Mouse (Mus musculus) heart, embryonic 12.5 days (tissue): ENCODE data around the gene Gnb1. TPM values are rescaled to one million over a fixed set of nuclear protein-coding genes. Genes with fewer than 3 reads are reported as not detected.

Experiments used
- ATAC-seq: fragments of 200-750 bp; cut with Nextera tagmentation; 2 replicates; pipeline ENCODE4 v1.8.0; 2017; ENCODE audit warnings: moderate TSS enrichment, moderate library complexity; ENCODE audit not compliant: insufficient number of reproducible peaks, low FRiP score
- H3K27ac ChIP-seq: fragments of 300-500 bp; sonication (generic); 2 replicates; pipeline ENCODE4 v1.5.1; 2016; ENCODE audit warnings: mild to moderate bottlenecking, moderate library complexity; ENCODE audit not compliant: poor library complexity, severe bottlenecking
- H3K27me3 ChIP-seq: fragments of 300-500 bp; sonication (generic); replicated peaks from 2 replicates; pipeline ENCODE4 v1.6.1; 2016; ENCODE audit warnings: mild to moderate bottlenecking, moderate library complexity
- H3K36me3 ChIP-seq: fragments of 300-500 bp; sonication (generic); 2 replicates; pipeline ENCODE4 v1.6.1; 2016; ENCODE audit warnings: mild to moderate bottlenecking, moderate library complexity
- H3K4me1 ChIP-seq: fragments of 300-500 bp; sonication (generic); replicated peaks from 2 replicates; pipeline ENCODE4 v1.6.1; 2016; ENCODE audit warnings: mild to moderate bottlenecking
- H3K4me2 ChIP-seq: fragments of 300-500 bp; sonication (generic); 2 replicates; pipeline ENCODE4 v1.6.1; 2016; ENCODE audit warnings: mild to moderate bottlenecking, moderate library complexity
- H3K4me3 ChIP-seq: fragments of 300-500 bp; sonication (generic); 2 replicates; pipeline ENCODE4 v1.5.1; 2016; ENCODE audit warnings: mild to moderate bottlenecking
- H3K9ac ChIP-seq: fragments of 300-500 bp; sonication (generic); 2 replicates; pipeline ENCODE4 v1.6.1; 2016; ENCODE audit warnings: mild to moderate bottlenecking, moderate library complexity
- H3K9me3 ChIP-seq: fragments of 300-500 bp; sonication (generic); replicated peaks from 2 replicates; pipeline ENCODE4 v1.6.1; 2016; ENCODE audit warnings: mild to moderate bottlenecking, moderate library complexity
- WGBS: fragments of 180-500 bp; shearing (Covaris S2); methylation state at CpG from one replicate; pipeline ENCODE4 v1.1.7; 2016; 5-methylcytosine and 5-hydroxymethylcytosine counted together
- polyA plus RNA-seq: library from polyadenylated mRNA; unstranded; fragments of >200 nt; fragmentation: Nextera tagmentation; extraction: Ambion mirVana; gene quantifications from 2 replicates; pipeline ENCODE4 v1.2.1, GENCODE M21; 2016

The Gnb1 gene
- polyA plus RNA-seq, 1 experiment from 2014 or later, result 394 TPM

DNA sequence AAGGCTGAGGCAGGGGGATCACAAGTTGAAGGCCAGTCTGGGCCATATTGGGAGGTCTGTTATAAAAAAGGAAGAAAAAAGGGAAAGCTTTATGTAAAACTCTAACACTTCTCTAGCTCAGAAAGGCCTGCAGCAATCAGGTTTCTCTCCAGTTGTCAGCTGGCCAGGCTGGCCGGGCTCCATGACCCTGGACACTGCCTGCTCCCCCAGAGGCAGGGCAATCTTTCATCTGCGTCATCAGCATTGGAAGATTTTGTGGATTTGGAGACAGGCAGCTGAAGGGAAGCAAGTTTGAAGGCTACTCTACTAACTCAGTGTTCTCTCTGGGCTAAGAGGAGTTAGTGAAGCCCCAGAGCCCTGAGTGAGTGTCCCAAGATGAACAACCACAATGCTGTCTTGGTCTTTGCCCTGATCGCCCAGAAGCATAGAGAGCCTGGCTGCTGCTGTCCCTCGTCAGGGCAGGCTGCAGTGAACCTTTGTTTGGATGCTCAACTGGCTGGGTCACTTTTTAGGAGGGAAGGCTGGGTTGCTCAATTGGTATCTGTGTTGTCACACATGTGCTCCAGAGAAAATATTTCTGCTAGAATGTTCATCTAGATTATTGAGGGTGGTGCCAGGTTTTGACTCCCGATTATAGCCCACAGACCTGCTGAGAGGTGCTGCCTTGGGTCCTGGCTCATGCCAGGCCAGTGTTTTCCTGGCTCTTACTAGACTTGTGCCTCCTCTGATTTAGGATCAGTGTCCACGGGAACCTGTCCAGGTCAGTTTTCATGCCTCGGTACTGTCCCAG, 87.4 kb downstream of the Gnb1 start:
- Histone ChIP-seq H3K27ac (no peak overlapping the region), H3K4me3 (no peak overlapping the region), H3K9ac (no peak overlapping the region), H3K27me3 (no peaks in the 10 kb centered on the region), H3K4me1 (no peaks in the 10 kb centered on the region), H3K36me3 (peaks cover 44% of the 10 kb centered on the region), H3K4me2 (no peak overlapping the region), H3K9me3 (no peaks in the 10 kb centered on the region)
- ATAC-seq, result no peak
- WGBS, result 82% methylated on average over 7 of the region's 7 CpGs

DNA sequence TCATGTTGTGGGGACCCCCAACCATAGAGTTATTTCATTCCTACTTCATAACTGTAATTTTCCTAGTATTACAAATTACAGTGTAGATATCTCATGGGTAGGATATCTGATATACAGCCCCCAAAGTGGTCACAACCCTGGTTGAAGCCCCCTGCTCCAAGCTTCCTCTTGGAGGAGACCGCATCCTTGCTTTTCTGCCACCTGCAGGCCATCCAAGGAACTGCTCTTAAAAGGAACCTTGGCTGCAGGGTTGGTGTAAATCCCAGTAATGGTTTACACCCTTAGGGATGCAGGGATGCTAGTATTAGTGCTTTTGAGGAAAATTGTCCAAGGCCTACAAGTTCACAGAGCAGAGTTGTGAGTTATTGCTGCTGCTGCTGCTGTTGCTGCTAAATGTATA, 89.3 kb downstream of the Gnb1 start:
- WGBS, result 38% methylated on average over 1 of the region's 1 CpGs
- no peaks in the 10 kb centered on the region for H3K27me3 ChIP-seq
- no peak overlapping the region for H3K4me3 ChIP-seq
- ATAC-seq, result no peak
- H3K27ac ChIP-seq, result no peak overlapping the region
- no peak overlapping the region for H3K4me2 ChIP-seq
- no peaks in the 10 kb centered on the region for H3K4me1 ChIP-seq
- peaks cover 63% of the 10 kb centered on the region for H3K36me3 ChIP-seq
- H3K9ac ChIP-seq, result no peak overlapping the region
- no peaks in the 10 kb centered on the region for H3K9me3 ChIP-seq

DNA sequence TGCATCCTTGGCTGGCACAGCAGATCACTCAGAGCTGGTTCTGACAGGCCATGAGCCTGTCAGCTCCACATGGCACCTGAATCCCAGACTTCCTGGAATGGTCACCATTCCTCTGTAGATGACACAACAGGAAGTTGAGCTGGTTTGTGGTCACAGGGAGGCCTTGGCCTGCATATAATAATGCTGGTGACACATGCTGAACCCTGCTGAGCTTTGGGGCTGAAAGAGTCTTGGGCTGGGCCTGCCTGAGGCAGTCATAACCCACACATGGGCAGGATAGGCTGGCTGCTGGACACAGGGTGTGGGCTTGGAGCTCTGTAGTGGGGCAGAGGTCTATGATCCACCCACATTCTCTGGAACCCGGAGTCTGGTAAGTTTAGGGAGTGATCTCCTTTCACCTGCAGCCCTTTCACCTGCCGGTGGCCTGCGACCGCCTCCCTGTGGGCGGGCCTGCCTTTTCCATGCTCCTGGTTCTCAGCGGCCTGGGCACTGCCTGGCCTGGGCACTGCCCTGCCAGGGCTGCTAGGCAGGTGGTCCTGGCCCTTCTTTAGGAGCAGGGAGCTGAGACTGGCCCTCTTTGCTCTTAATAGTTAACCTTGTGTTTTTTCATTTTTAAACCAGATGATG, 91.2 kb downstream of the Gnb1 start:
- peaks cover 72% of the 10 kb centered on the region for H3K36me3 ChIP-seq
- H3K4me3 ChIP-seq, result no peak overlapping the region
- H3K9ac ChIP-seq, result no peak overlapping the region
- H3K27me3 ChIP-seq, result no peaks in the 10 kb centered on the region
- H3K9me3 ChIP-seq, result no peaks in the 10 kb centered on the region
- H3K27ac ChIP-seq, result no peak overlapping the region
- no peak for ATAC-seq
- WGBS, result 89% methylated on average over 6 of the region's 6 CpGs
- no peaks in the 10 kb centered on the region for H3K4me1 ChIP-seq
- no peak overlapping the region for H3K4me2 ChIP-seq

DNA sequence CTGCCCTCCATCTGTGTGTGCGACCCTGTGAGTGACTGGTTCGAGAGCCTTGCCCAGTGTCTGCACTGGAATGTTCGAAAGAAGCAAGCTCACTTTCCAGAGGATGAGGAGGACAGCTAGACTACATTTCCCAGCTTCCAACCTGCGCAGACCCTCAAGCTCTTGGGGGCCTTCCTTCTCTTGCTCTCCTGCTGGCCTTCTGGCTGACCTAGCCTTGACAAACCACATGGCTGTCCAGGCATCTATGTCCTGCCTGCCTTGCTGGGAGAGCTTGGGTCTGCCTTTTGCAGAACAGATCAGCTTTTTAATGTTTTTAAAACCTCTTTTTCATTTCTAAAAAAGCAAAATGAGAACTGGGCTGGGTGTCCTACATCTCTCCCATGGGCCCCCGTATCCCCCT, 98.2 kb downstream of the Gnb1 start:
- H3K9ac ChIP-seq, result no peak overlapping the region
- H3K36me3 ChIP-seq, result peaks cover 67% of the 10 kb centered on the region
- no peak overlapping the region for H3K4me2 ChIP-seq
- H3K4me1 ChIP-seq, result no peaks in the 10 kb centered on the region
- WGBS, result 88% methylated on average over 5 of the region's 5 CpGs
- H3K27me3 ChIP-seq, result no peaks in the 10 kb centered on the region
- no peak overlapping the region for H3K4me3 ChIP-seq
- no peak for ATAC-seq
- H3K27ac ChIP-seq, result no peak overlapping the region
- H3K9me3 ChIP-seq, result no peaks in the 10 kb centered on the region

DNA sequence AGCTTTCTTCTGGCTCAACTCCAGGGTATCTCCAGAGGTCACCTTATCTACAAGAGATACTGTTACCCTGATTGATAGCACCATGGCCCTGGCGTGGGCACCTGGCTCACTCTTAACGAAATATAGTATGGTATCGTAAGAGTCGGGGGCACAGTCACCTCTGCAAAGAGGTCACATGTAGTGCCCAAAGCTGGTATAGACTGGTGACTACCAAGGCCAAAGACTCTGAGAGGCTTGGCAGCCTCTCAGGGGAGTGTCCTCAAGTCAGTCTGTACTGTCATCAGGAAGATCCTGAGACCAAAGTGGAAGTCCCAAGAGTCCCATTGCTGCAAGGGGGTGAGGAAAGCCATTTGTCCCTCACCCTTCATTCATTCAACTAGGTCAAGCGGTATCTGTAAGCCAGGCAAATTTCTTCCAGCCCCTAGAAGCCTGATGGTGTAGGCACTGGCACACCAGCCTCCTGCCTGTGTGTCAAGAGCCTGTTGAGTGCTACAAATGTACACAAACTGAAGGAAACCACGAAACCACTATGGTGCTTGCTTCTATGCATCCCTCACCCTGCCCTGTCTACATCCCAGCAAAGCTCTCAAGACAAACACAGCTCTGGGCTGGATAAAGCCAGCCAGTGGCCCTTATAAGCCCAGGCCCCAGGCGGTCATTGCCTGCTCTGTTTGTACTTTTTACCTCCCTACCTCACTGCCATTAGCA, 100.0 kb downstream of the Gnb1 start:
- H3K4me3 ChIP-seq, result no peak overlapping the region
- no peak for ATAC-seq
- no peak overlapping the region for H3K4me2 ChIP-seq
- peaks cover 51% of the 10 kb centered on the region for H3K36me3 ChIP-seq
- no peaks in the 10 kb centered on the region for H3K27me3 ChIP-seq
- 0 out of 2 replicates have a peak overlapping the region, but pooled peaks have one; percentile 7 for H3K9ac ChIP-seq
- H3K9me3 ChIP-seq, result no peaks in the 10 kb centered on the region
- 69% methylated on average over 7 of the region's 7 CpGs for WGBS
- H3K4me1 ChIP-seq, result no peaks in the 10 kb centered on the region
- H3K27ac ChIP-seq, result no peak overlapping the region

DNA sequence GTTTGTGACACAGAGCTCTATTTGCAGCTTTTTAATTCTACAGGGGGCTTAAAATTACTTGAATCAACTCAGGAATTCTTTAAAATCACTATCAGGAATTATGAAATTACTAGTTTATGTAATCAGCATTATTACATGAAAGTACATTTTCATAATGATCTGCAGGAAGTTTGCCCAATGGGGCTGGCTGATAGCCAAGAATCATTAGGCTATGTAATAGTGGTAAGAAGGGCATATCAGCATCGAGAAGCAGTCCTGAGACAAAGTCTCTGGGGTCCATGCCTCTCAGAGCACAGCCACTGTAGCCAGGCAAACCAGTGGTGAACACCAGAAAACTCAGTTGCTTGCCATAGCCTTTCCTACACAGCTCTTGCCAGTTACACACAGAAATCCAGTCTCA, 102.6 kb downstream of the Gnb1 start:
- H3K4me3 ChIP-seq, result no peak overlapping the region
- no peaks in the 10 kb centered on the region; the same call in 1 of the 2 replicates for H3K4me1 ChIP-seq
- H3K4me2 ChIP-seq, result no peak overlapping the region
- WGBS, result 69% methylated on average over 1 of the region's 1 CpGs
- H3K9ac ChIP-seq, result no peak overlapping the region
- no peaks in the 10 kb centered on the region for H3K27me3 ChIP-seq
- ATAC-seq, result no peak
- H3K36me3 ChIP-seq, result peaks cover 25% of the 10 kb centered on the region
- H3K27ac ChIP-seq, result no peak overlapping the region
- no peaks in the 10 kb centered on the region for H3K9me3 ChIP-seq

DNA sequence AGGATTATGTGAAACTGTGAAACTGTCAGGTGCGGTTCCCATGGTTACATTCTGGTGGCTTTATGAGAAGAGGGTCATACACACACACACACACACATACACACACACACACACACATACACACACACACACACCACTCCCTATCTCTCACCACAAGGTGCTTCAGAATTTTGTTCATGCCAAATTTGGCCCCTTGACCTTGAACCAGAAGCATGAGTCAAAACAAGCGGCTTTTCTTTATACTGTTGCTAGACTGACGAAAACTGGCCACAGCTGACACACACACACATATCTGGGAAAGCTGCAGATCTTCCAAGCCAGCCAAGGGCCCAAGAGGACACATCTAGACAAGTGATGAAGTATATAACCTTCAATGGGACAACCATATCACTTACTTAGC, 104.6 kb downstream of the Gnb1 start:
- Histone ChIP-seq H3K9me3 (no peaks in the 10 kb centered on the region), H3K4me1 (no peaks in the 10 kb centered on the region; the same call in none of the 2 replicates), H3K36me3 (peaks cover 6% of the 10 kb centered on the region; the same call in 1 of the 2 replicates), H3K4me3 (no peak overlapping the region), H3K9ac (no peak overlapping the region), H3K4me2 (no peak overlapping the region), H3K27ac (no peak overlapping the region), H3K27me3 (no peaks in the 10 kb centered on the region)
- ATAC-seq, result no peak
- 72% methylated on average over 3 of the region's 3 CpGs for WGBS

DNA sequence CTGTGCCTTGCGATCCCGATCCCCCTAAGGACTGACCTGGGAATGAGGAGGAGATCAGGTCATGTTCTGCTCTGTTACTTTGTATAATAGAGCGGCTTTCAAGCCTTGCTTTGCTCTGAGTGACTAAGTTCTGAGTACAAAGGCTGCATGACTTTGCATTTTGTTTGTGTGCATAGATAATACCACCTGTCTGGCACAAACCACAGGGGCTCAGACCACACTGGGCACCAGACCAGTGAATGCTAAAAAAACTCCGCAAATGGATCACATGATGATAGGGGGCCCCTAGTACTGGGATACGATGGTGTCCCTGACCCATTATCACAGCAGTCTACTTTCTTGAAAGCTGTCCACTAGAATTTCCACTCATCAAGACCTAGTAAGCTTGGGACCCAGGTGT, 105.4 kb downstream of the Gnb1 start:
- ATAC-seq, result no peak

DNA sequence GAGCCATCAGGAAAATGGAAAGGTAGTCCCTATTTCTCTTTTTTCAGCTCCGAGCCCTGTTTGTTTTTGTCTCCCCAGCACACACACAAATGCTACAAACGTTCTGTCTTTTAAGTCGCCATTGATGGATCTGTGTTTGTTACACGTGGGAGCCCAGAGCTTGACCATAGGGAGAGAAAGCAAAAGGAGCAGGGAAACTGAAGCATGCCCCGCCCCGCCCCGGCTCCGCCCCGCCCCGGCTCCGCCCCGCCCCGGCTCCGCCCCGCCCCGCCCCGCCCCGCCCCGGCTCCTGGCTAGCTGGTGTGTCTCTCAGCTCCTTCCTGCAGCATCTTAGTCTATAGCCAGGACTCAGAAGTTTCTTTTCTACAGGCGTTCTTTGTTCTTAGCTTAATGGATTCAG, 107.4 kb downstream of the Gnb1 start:
- ATAC-seq, result no peak

More for the DNA sequence above, 105.4 kb downstream of the Gnb1 start:
- no peak overlapping the region for H3K27ac ChIP-seq
- no peak overlapping the region for H3K4me2 ChIP-seq
- 73% methylated on average over 5 of the region's 5 CpGs for WGBS
- no peaks in the 10 kb centered on the region; the same call in none of the 2 replicates for H3K4me1 ChIP-seq
- no peaks in the 10 kb centered on the region for H3K36me3 ChIP-seq
- no peaks in the 10 kb centered on the region for H3K27me3 ChIP-seq
- no peaks in the 10 kb centered on the region for H3K9me3 ChIP-seq
- no peak overlapping the region for H3K9ac ChIP-seq
- no peak overlapping the region for H3K4me3 ChIP-seq

DNA sequence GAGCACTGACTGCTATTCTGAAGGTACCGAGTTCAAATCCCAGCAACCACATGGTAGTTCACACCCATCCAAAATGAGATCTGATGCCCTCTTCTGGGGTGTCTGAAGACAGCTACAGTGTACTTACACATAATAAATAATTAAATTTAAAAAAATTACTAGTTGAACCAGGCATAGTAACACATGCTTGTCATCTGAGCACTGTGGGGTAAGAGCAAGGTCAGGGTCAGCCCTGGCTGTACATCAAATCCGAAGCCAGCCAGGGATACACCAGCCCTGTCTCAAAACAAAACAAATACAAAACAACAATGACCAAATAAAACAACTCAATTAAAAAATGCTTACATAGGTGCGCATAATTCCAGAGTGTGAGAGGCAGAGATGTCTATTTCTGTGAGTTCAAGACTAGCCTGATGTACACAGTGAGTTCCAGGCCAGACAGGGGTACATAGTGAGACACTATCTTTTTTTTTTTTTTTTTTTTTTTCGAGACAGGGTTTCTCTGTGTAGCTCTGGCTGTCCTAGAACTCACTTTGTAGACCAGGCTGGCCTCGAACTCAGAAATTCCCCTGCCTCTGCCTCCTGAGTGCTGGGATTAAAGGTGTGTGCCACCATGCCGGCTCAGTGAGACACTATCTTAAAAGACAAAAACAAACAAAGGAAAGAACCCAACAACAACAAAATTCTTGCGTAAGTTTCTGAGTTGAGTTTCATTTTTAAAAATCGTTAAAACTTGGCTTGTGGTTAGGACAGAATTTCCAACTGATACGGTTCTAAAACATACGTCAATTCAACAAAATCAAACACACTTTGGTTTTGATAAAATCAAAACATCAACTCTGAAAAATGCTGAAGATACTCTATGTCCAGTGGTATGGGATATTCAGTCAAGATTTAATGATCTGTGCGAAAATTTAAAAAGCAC, 109.0 kb downstream of the Gnb1 start:
- peak overlapping the region; percentile 93 for H3K4me2 ChIP-seq
- WGBS, result 87% methylated on average over 10 of the region's 11 CpGs
- H3K27me3 ChIP-seq, result no peaks in the 10 kb centered on the region
- H3K9ac ChIP-seq, result peak overlapping the region; percentile 95; the same call in 1 of the 2 replicates
- H3K36me3 ChIP-seq, result peaks cover 20% of the 10 kb centered on the region
- H3K4me3 ChIP-seq, result peak overlapping the region; percentile 83
- peak overlapping the region; percentile 99 for H3K27ac ChIP-seq
- no peak for ATAC-seq
- H3K4me1 ChIP-seq, result peaks cover 10% of the 10 kb centered on the region
- H3K9me3 ChIP-seq, result no peaks in the 10 kb centered on the region

More for the DNA sequence above, 107.4 kb downstream of the Gnb1 start:
- Histone ChIP-seq H3K4me3 (no peak overlapping the region), H3K9ac (no peak overlapping the region), H3K27me3 (no peaks in the 10 kb centered on the region), H3K9me3 (no peaks in the 10 kb centered on the region), H3K4me2 (no peak overlapping the region), H3K36me3 (peaks cover 9% of the 10 kb centered on the region; the same call in 1 of the 2 replicates), H3K4me1 (peaks cover 10% of the 10 kb centered on the region), H3K27ac (no peak overlapping the region)
- WGBS, result 16% methylated on average over 20 of the region's 20 CpGs
